Mouse (Mus musculus) limb, embryonic 15.5 days (tissue): Measurements from ENCODE around the gene Tmem132c. TPM values are rescaled to one million over a fixed set of nuclear protein-coding genes. Genes with fewer than 3 reads are reported as not detected.

Experiments
- ATAC-seq: fragments of 200-750 bp; cut with Nextera tagmentation; 2 replicates; pipeline ENCODE4 v1.8.0; 2017; ENCODE audit warnings: low read depth, moderate TSS enrichment; ENCODE audit not compliant: insufficient number of reproducible peaks, low FRiP score, low TSS enrichment
- H3K27ac ChIP-seq: fragments of 300-500 bp; sonication (generic); 2 replicates; pipeline ENCODE4 v1.5.1; 2015; ENCODE audit warnings: moderate library complexity, mild to moderate bottlenecking, inconsistent platforms
- H3K27me3 ChIP-seq: fragments of 300-500 bp; sonication (generic); 2 replicates; pipeline ENCODE4 v1.6.1; 2015; ENCODE audit warnings: inconsistent platforms
- H3K36me3 ChIP-seq: fragments of 300-500 bp; sonication (generic); 2 replicates; pipeline ENCODE4 v1.6.1; 2015; ENCODE audit warnings: inconsistent platforms
- H3K4me1 ChIP-seq: fragments of 300-500 bp; sonication (generic); 2 replicates; pipeline ENCODE4 v1.6.1; 2015; ENCODE audit warnings: inconsistent platforms
- H3K4me2 ChIP-seq: fragments of 300-500 bp; sonication (generic); 2 replicates; pipeline ENCODE4 v1.6.1; 2015; ENCODE audit warnings: mild to moderate bottlenecking, inconsistent platforms
- H3K4me3 ChIP-seq: fragments of 300-500 bp; sonication (generic); 2 replicates; pipeline ENCODE4 v1.5.1; 2015; ENCODE audit warnings: mild to moderate bottlenecking, inconsistent platforms
- H3K9ac ChIP-seq: fragments of 300-500 bp; sonication (generic); 2 replicates; pipeline ENCODE4 v1.6.1; 2015; ENCODE audit warnings: inconsistent platforms
- H3K9me3 ChIP-seq: fragments of 300-500 bp; sonication (generic); 2 replicates; pipeline ENCODE4 v1.6.1; 2016; ENCODE audit warnings: inconsistent platforms
- WGBS: fragments of 180-500 bp; shearing (Covaris S2); methylation state at CpG from one replicate; pipeline ENCODE4 v1.1.7; 2015; 5-methylcytosine and 5-hydroxymethylcytosine counted together
- polyA plus RNA-seq: library from polyadenylated mRNA; unstranded; fragments of >200 nt; fragmentation: Nextera tagmentation; extraction: Ambion mirVana; gene quantifications from 2 replicates; pipeline ENCODE4 v1.2.1, GENCODE M21; 2015

Tmem132c gene
- polyA plus RNA-seq, 1 experiment from 2014 or later, result 31.7 TPM

GRCm38 (mm10) chr5:127587854-127588253 lies 346.2 kb downstream of the Tmem132c start:
- no peak overlapping the region for H3K9ac ChIP-seq
- H3K4me2 ChIP-seq, result no peak overlapping the region
- H3K4me1 ChIP-seq, result no peaks in the 10 kb centered on the region
- WGBS, result 45% methylated on average over 6 of the region's 6 CpGs
- no peak overlapping the region for H3K27ac ChIP-seq
- no peak overlapping the region for H3K4me3 ChIP-seq
- H3K9me3 ChIP-seq, result no peaks in the 10 kb centered on the region
- no peaks in the 10 kb centered on the region for H3K27me3 ChIP-seq
- ATAC-seq, result no peak
- peaks cover 15% of the 10 kb centered on the region; the same call in 1 of the 2 replicates for H3K36me3 ChIP-seq

- Histone ChIP-seq H3K4me1 (no peaks in the 10 kb centered on the region), H3K27me3 (no peaks in the 10 kb centered on the region), H3K9me3 (no peaks in the 10 kb centered on the region), H3K36me3 (peaks cover 60% of the 10 kb centered on the region), H3K4me2 (no peak overlapping the region), H3K4me3 (no peak overlapping the region), H3K9ac (no peak overlapping the region), H3K27ac (no peak overlapping the region)
- ATAC-seq, result no peak
- WGBS, result 69% methylated on average over 5 of the region's 5 CpGs
Observed at GRCm38 (mm10) chr5:127592406-127592805, 350.8 kb downstream of the Tmem132c start.

- no peaks in the 10 kb centered on the region for H3K9me3 ChIP-seq
- no peak overlapping the region for H3K9ac ChIP-seq
- peaks cover 64% of the 10 kb centered on the region for H3K36me3 ChIP-seq
- H3K27me3 ChIP-seq, result no peaks in the 10 kb centered on the region
- H3K4me2 ChIP-seq, result no peak overlapping the region
- H3K4me3 ChIP-seq, result no peak overlapping the region
- no peak overlapping the region for H3K27ac ChIP-seq
- 78% methylated on average over 6 of the region's 6 CpGs for WGBS
- ATAC-seq, result no peak
- H3K4me1 ChIP-seq, result no peaks in the 10 kb centered on the region
Observed at GRCm38 (mm10) chr5:127592854-127593253, 351.2 kb downstream of the Tmem132c start.

- no peaks in the 10 kb centered on the region for H3K4me1 ChIP-seq
- H3K27me3 ChIP-seq, result no peaks in the 10 kb centered on the region
- no peaks in the 10 kb centered on the region for H3K9me3 ChIP-seq
- H3K36me3 ChIP-seq, result peaks cover 92% of the 10 kb centered on the region
- H3K27ac ChIP-seq, result no peak overlapping the region
- no peak overlapping the region for H3K4me2 ChIP-seq
- no peak for ATAC-seq
- no peak overlapping the region for H3K4me3 ChIP-seq
- 90% methylated on average over 3 of the region's 3 CpGs for WGBS
- no peak overlapping the region for H3K9ac ChIP-seq
Observed at GRCm38 (mm10) chr5:127595676-127596075, 354.1 kb downstream of the Tmem132c start.

GRCm38 (mm10) chr5:127596862-127597261 lies 355.3 kb downstream of the Tmem132c start:
- no peaks in the 10 kb centered on the region for H3K9me3 ChIP-seq
- WGBS, result 91% methylated on average over 7 of the region's 7 CpGs
- no peak for ATAC-seq
- H3K36me3 ChIP-seq, result peaks cover 97% of the 10 kb centered on the region
- no peak overlapping the region for H3K4me2 ChIP-seq
- H3K4me1 ChIP-seq, result no peaks in the 10 kb centered on the region
- no peak overlapping the region for H3K4me3 ChIP-seq
- H3K9ac ChIP-seq, result no peak overlapping the region
- H3K27me3 ChIP-seq, result no peaks in the 10 kb centered on the region
- no peak overlapping the region for H3K27ac ChIP-seq

GRCm38 (mm10) chr5:127602996-127603395 lies 361.4 kb downstream of the Tmem132c start:
- no peak for ATAC-seq
- 94% methylated on average over 5 of the region's 5 CpGs for WGBS
- Histone ChIP-seq H3K4me2 (no peak overlapping the region), H3K4me1 (no peaks in the 10 kb centered on the region), H3K9ac (no peak overlapping the region), H3K27me3 (no peaks in the 10 kb centered on the region), H3K36me3 (peaks cover 92% of the 10 kb centered on the region), H3K9me3 (no peaks in the 10 kb centered on the region), H3K27ac (no peak overlapping the region), H3K4me3 (no peak overlapping the region)

GRCm38 (mm10) chr5:127607507-127607906 lies 365.9 kb downstream of the Tmem132c start:
- Histone ChIP-seq H3K9ac (no peak overlapping the region), H3K27ac (no peak overlapping the region), H3K4me3 (no peak overlapping the region), H3K36me3 (peaks cover 59% of the 10 kb centered on the region), H3K9me3 (no peaks in the 10 kb centered on the region), H3K27me3 (no peaks in the 10 kb centered on the region), H3K4me2 (no peak overlapping the region), H3K4me1 (peaks cover 2% of the 10 kb centered on the region; the same call in 1 of the 2 replicates)
- 87% methylated on average over 2 of the region's 2 CpGs for WGBS
- ATAC-seq, result no peak

GRCm38 (mm10) chr5:127609191-127609714 lies 367.6 kb downstream of the Tmem132c start:
- Histone ChIP-seq H3K4me2 (no peak overlapping the region), H3K4me1 (peaks cover 2% of the 10 kb centered on the region; the same call in 1 of the 2 replicates), H3K27ac (no peak overlapping the region), H3K36me3 (peaks cover 41% of the 10 kb centered on the region), H3K4me3 (no peak overlapping the region), H3K9ac (no peak overlapping the region), H3K9me3 (no peaks in the 10 kb centered on the region), H3K27me3 (no peaks in the 10 kb centered on the region)
- no peak for ATAC-seq
- 81% methylated on average over 7 of the region's 7 CpGs for WGBS

GRCm38 (mm10) chr5:127610787-127611509 lies 369.3 kb downstream of the Tmem132c start:
- H3K36me3 ChIP-seq, result peaks cover 29% of the 10 kb centered on the region
- H3K4me1 ChIP-seq, result peaks cover 16% of the 10 kb centered on the region
- no peak overlapping the region for H3K9ac ChIP-seq
- H3K9me3 ChIP-seq, result no peaks in the 10 kb centered on the region
- H3K4me2 ChIP-seq, result no peak overlapping the region
- ATAC-seq, result no peak
- WGBS, result 67% methylated on average over 6 of the region's 6 CpGs
- H3K27ac ChIP-seq, result no peak overlapping the region
- no peaks in the 10 kb centered on the region for H3K27me3 ChIP-seq
- no peak overlapping the region for H3K4me3 ChIP-seq

- Histone ChIP-seq H3K9ac (no peak overlapping the region), H3K27ac (0 out of 2 replicates have a peak overlapping the region, but pooled peaks have one; percentile 13), H3K4me1 (peaks cover 21% of the 10 kb centered on the region), H3K36me3 (peaks cover 20% of the 10 kb centered on the region), H3K4me2 (no peak overlapping the region), H3K27me3 (no peaks in the 10 kb centered on the region), H3K9me3 (no peaks in the 10 kb centered on the region), H3K4me3 (no peak overlapping the region)
- 89% methylated on average over 1 of the region's 1 CpGs for WGBS
- no peak for ATAC-seq
Observed at GRCm38 (mm10) chr5:127611881-127612280, 370.3 kb downstream of the Tmem132c start.

- no peaks in the 10 kb centered on the region for H3K9me3 ChIP-seq
- H3K27ac ChIP-seq, result no peak overlapping the region
- no peak for ATAC-seq
- no peak overlapping the region for H3K4me2 ChIP-seq
- peaks cover 15% of the 10 kb centered on the region for H3K36me3 ChIP-seq
- H3K4me3 ChIP-seq, result no peak overlapping the region
- no peaks in the 10 kb centered on the region for H3K27me3 ChIP-seq
- H3K9ac ChIP-seq, result no peak overlapping the region
- 96% methylated on average over 6 of the region's 6 CpGs for WGBS
- peaks cover 21% of the 10 kb centered on the region for H3K4me1 ChIP-seq
Observed at GRCm38 (mm10) chr5:127612397-127612796, 370.8 kb downstream of the Tmem132c start.
